Mouse (Mus musculus) left cerebral cortex, adult 18-20 months (tissue): ENCODE results near the gene Hyal4. TPM values are rescaled to one million over a fixed set of nuclear protein-coding genes. Genes with fewer than 3 reads are reported as not detected.

ENCODE experiments used
- DNase-seq, 2 experiments: peaks; one replicate each; pipeline ENCODE4 v3.0.0; 2021 to 2022; ENCODE audit warnings: low spot score in 2 of 2, mixed read lengths in 1 of 2
- long read RNA-seq, 2 experiments: library from polyadenylated mRNA; stranded (forward); transcript quantifications; one replicate each; pipeline ENCODE4 v2.0.0; 2021
- total RNA-seq, 2 experiments: library from RNA; stranded (reverse); gene quantifications; 2 replicates each; pipeline ENCODE4 v1.2.3; 2021

Gene Hyal4
- not detected for total RNA-seq
- long read RNA-seq, experiment 1 = 0 reads
- long read RNA-seq, experiment 2 = 0 reads

DNA sequence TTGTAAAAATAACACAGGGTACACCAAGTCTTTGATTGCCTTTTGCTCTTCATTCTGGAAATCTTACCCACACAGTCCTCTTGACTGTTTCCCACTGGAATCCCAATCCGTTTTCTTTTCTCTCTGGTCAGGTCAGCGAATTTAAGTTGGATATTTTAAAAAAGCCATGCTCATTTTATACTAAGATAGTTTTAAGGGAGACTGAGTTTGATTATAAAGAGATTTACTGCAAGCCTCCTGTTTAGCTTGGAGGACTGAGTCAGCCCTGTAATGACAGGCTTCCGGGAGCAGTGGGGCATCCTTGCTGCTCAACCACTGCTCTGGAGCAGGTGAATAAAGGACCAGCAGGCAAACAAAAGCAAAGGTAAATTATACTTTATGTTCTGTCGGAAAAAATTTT, at the start of gene Hyal4:
TSS of gene Hyal4 (plus strand) at position 301 of the 400 bp plus-strand sequence.
- no peak for DNase-seq

DNA sequence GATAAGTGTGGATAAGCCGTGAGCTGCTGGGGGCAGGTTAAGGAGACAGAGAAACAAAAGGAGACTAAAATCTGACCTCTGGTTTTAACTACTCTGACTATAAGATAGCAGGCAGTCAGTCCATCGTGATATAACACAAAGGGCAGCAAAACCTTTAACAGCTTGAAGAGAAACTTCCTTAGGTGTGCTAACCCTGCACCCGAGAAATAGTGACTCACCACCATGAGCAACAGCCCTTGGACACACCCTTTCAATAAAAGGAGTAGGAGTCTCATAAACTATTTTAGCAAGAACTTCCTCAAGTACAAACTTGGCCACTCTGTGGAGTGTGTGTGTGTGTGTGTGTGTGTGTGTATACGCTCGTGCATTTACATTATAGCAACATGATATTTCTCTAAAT, 41.0 kb upstream of the Hyal4 start:
- DNase-seq = no peak

DNA sequence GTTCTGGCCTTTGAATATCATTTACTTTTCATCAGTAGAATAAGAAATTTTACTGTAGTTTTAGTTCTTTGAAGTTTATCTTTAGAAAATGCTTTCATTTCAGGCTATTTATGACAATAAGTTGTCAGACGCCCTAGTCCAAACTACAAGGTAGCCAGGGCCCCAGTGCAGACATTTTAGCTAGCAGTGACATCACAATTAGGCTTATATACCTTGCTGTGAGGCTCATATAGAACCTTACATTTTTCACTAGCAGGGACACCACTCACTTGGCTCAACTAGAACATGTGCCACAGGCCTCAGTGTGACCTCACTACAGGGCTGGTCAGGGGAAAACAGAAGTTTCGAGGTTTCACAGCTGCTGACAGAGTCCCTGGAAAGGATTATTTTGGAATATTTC, 40.6 kb upstream of the Hyal4 start:
- DNase-seq = no peak

DNA sequence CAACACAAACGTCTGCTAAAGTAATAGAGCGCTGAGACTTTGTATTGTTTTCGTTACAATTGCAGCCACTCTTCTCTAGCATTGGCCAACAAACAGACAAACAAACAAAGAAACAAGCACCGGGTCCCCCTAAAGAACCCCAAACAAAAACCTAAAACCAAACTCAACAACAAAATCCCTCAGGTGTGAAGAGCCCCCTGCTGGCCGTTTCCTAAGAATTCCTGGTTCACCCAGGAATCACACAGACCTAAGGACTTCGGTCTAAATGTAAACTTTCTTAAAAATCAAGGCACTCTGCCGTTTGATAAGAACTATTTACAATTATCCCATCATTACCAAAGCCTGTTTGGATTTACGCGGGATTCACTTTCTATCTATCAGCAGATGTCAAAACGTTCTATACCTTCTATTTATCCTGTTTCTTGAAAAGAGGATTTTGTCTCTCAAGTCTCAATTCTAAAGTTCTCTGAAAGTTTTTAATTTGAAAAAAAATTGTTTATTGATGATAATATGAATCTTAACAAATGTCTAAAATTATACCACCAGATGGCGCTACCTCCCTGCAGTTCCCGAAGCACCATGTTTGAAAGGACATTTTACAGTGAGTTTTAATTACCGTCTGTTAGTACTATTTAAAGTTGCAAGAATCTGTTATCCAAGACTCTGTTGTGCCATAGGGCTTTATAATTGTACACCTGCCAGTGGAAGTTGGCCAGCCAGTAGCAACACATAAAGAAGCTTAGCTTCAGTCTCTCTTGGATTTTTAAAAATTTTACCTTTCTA, 26.6 kb upstream of the Hyal4 start:
- peak; percentile 12 to 38 for DNase-seq

DNA sequence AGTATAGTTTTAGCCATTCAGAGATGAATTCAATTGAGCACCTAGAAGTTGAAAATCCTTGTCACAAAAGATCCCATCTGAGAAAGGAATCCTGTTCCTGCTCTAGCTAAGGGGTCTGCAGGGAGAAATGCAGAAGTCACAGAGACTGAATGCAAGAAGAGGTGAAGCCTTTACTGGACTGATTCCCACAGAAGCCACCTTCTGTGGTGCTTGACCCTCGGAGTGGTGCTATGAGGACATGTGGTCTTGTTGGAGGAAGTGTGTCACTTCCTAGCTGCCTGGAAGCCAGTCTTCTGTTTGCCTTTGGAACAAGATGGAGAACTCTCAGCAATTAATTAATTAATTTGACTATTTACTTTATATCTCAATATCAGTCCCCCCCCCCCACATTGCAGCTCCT, 20.0 kb upstream of the Hyal4 start:
- no peak for DNase-seq

DNA sequence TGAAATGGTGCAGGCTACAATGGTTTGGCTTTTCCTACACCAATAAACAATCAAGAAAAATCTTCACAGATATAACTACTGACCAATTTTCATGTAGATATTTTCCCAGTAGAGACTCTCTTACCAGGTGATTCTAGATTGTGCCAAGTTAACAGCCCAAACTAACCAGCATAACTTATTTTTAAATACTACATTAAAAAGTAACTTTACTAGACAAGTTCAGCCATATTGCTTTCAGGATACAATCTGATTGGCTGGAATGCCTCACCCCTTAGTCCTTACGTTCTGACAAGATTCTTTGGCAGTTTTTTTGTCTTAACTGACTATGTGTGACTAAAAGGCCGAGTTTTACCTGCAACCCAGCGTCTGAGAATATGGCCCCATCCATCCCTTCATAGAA, 15.2 kb upstream of the Hyal4 start, which contains the start of gene Hyal6:
TSS of gene Hyal6 (plus strand) at position 301 of the 400 bp plus-strand sequence.
- no peak for DNase-seq

DNA sequence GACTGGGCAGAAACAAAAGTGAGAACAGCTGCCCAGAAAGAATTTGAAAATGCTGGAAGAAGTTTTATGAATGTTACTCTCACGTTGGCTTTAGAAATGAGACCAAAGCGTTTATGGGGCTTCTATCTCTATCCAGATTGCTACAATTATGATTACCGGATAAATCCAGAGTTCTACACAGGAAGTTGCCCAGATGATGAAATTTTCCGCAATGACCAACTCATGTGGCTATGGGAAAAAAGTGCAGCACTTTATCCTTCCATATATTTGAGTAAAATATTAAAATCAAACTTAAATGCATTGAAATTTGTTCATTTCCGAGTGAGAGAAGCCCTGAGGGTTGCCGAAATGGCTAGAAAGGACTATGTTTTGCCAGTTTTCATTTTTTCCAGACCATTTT, 13.6 kb upstream of the Hyal4 start:
- DNase-seq = no peak

DNA sequence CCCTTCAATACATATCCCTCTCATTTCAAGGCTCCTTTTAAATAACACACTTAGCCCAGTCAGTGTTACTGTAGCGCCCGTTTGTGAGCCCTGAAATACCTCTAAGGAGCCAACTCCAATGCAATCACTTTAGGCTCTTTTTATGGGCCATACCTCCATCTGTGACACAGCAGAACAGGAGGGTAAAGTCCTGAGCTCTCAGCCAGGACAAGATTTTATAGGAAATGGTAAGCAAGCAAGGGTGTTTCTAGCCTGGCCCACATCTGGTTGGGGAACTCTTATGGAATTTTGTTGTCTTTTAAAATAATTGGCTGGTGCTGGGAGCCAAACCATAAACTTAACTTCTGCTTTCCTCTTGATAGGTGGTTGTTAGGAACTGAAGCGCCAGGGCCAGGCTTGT, 11.2 kb downstream of the Hyal4 start:
- DNase-seq = no peak

DNA sequence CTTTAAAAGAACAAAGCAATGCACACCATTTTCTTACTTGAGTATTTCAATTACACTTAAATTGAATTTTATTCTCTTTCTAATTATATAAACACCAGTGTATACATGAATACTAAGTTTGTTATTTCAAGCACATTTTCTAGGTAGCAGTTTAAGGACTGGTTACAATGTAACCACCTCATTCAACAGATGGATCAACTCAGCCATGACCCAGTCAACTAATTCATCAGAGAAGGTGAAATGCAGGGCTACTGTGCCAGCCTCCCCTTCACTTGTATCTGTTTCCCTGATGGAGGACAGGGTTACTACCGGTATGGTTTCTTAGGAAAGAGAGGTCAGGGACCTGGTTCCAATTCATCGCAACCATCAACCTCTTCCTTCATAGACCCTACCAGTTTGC, 18.1 kb downstream of the Hyal4 start:
- DNase-seq = no peak

DNA sequence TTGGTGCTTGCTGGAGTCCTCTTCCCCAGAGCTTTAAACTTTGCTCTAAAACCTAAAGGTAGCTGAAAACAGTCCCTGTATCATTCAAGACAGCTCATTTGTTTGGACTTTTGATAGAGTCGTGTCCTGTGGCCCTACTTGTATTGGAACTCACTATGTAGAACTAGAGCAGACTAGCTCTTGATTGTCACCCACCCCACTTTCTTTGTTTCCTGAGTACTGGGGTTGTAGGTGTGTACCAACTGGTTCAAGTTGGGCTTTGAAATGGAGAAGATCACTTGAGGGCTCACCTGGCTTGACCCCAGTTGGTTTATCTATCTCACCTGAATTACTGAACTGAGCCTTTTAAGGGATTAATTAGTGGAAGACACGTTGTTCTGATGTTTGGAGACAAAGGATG, 31.1 kb downstream of the Hyal4 start:
- no peak for DNase-seq

DNA sequence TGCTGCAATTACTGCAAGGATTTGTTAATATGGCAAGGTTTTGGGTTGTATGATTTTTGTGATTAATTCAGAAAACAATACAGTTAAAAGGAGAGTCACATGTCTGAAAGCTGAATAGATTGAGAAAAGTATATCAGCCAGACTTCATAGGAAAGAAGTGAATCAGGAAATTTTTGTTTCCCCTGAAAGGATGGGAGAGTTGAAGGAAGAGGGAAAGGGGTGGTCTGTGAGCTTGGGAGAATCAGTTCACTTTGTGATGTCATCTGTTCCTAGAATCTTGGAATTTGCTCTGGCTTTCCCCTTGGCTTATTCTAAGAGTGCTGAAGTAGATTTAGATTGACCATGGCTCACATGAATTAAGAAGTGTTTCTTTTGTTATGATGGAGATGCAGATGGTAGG, 42.8 kb downstream of the Hyal4 start, which contains the start of gene Spam1:
TSS of gene Spam1 (plus strand) at position 301 of the 400 bp plus-strand sequence.
- DNase-seq = no peak

Other genes with a start within 250 kb of the Hyal4 start
- gene Iqub, start 233.3 kb upstream of the Hyal4 start, total RNA-seq = 1 to 10 TPM; 1.5 to 2.7 TPM
- gene Ndufa5, start 220.3 kb upstream of the Hyal4 start, total RNA-seq = 100 to 1,000 TPM; 262 to 301 TPM
- not detected for gene Asb15, start 220.2 kb upstream of the Hyal4 start, total RNA-seq
- not detected for gene Lmod2, start 150.6 kb upstream of the Hyal4 start, total RNA-seq
- 100 to 1,000 TPM; 114 to 122 TPM for gene Wasl, start 83.3 kb upstream of the Hyal4 start, total RNA-seq
- gene Hyal6, start 15.1 kb upstream of the Hyal4 start, total RNA-seq = not detected
- gene Spam1, start 42.9 kb downstream of the Hyal4 start, total RNA-seq = not detected
- gene Hyal5, start 109.7 kb downstream of the Hyal4 start, total RNA-seq = not detected
- 10 to 100 TPM; 41.4 to 42.9 TPM for gene Tmem229a, start 208.0 kb downstream of the Hyal4 start, total RNA-seq